Mouse (Mus musculus) ovary, postnatal 10 days (tissue): ENCODE data around the gene Htr1d.

ENCODE experiments used
- DNase-seq: peaks from one replicate; pipeline ENCODE4 v3.0.0; 2022; ENCODE audit warnings: low spot score

Htr1d gene

GRCm38 (mm10) chr4:136452286-136452685 lies 29.0 kb downstream of the Htr1d start:
- DNase-seq: no peak

- no peak for DNase-seq
Measured at GRCm38 (mm10) chr4:136452792-136453191, 29.5 kb downstream of the Htr1d start.

GRCm38 (mm10) chr4:136454850-136455260 lies 31.5 kb downstream of the Htr1d start:
- peak; percentile 79 for DNase-seq

GRCm38 (mm10) chr4:136456516-136457218 lies 33.3 kb downstream of the Htr1d start:
- DNase-seq: no peak

- no peak for DNase-seq
Measured at GRCm38 (mm10) chr4:136458276-136458675, 35.0 kb downstream of the Htr1d start.

GRCm38 (mm10) chr4:136459210-136459609 lies 35.9 kb downstream of the Htr1d start:
- no peak for DNase-seq

- no peak for DNase-seq
Measured at GRCm38 (mm10) chr4:136461206-136461605, 37.9 kb downstream of the Htr1d start.

GRCm38 (mm10) chr4:136461761-136462085 lies 38.4 kb downstream of the Htr1d start:
- no peak for DNase-seq

- DNase-seq: peak; percentile 55
Measured at GRCm38 (mm10) chr4:136462086-136462838, 38.9 kb downstream of the Htr1d start, which contains the start of gene 6030445D17Rik. Gene 6030445D17Rik, plus strand, starts transcription at chr4:136462250.

- DNase-seq: peak; percentile 12
Measured at GRCm38 (mm10) chr4:136462839-136463178, 39.5 kb downstream of the Htr1d start.

GRCm38 (mm10) chr4:136463436-136463835 lies 40.1 kb downstream of the Htr1d start:
- no peak for DNase-seq

GRCm38 (mm10) chr4:136466226-136466625 lies 42.9 kb downstream of the Htr1d start:
- DNase-seq: no peak

- no peak for DNase-seq
Measured at GRCm38 (mm10) chr4:136468553-136469327, 45.4 kb downstream of the Htr1d start.

- DNase-seq: peak; percentile 89
Measured at GRCm38 (mm10) chr4:136469371-136469903, 46.1 kb downstream of the Htr1d start, which contains the start of gene Luzp1. Gene Luzp1, plus strand, starts transcription at chr4:136469761.

GRCm38 (mm10) chr4:136469941-136470346 lies 46.6 kb downstream of the Htr1d start:
- no peak for DNase-seq

- DNase-seq: peak; percentile 49
Measured at GRCm38 (mm10) chr4:136470347-136471071, 47.2 kb downstream of the Htr1d start.

- no peak for DNase-seq
Measured at GRCm38 (mm10) chr4:136476692-136477091, 53.4 kb downstream of the Htr1d start.

GRCm38 (mm10) chr4:136486549-136486948 lies 63.2 kb downstream of the Htr1d start:
- no peak for DNase-seq
